Mouse (Mus musculus) intestine, embryonic 14.5 days (tissue): ENCODE measurements around the gene Hc. TPM values are rescaled to one million over a fixed set of nuclear protein-coding genes. Genes with fewer than 3 reads are reported as not detected.

Source experiments
- ATAC-seq: fragments of 200-750 bp; cut with Nextera tagmentation; replicated peaks from 2 replicates; pipeline ENCODE4 v1.8.0; 2017; ENCODE audit warnings: low read depth, moderate number of reproducible peaks, moderate TSS enrichment, moderate library complexity; ENCODE audit not compliant: low FRiP score, low TSS enrichment
- DNase-seq: peaks from one replicate; pipeline ENCODE4 v3.0.0-alpha.2; 2018; ENCODE audit warnings: low spot score
- H3K27ac ChIP-seq: fragments of 300-500 bp; sonication (generic); 2 replicates; pipeline ENCODE4 v1.5.1; 2014; ENCODE audit warnings: low read depth, mild to moderate bottlenecking, control low read depth
- H3K27me3 ChIP-seq: fragments of 300-500 bp; sonication (generic); replicated peaks from 2 replicates; pipeline ENCODE4 v1.6.1; 2014; ENCODE audit warnings: low read length, control low read depth; ENCODE audit not compliant: control insufficient read depth, insufficient read depth
- H3K36me3 ChIP-seq: fragments of 300-500 bp; sonication (generic); 2 replicates; pipeline ENCODE4 v1.6.1; 2014; ENCODE audit warnings: low read length, control low read depth; ENCODE audit not compliant: control insufficient read depth, insufficient read depth
- H3K4me1 ChIP-seq: fragments of 300-500 bp; sonication (generic); replicated peaks from 2 replicates; pipeline ENCODE4 v1.6.1; 2014; ENCODE audit warnings: low read length, control low read depth, mixed read lengths; ENCODE audit not compliant: control insufficient read depth, insufficient read depth
- H3K4me2 ChIP-seq: fragments of 300-500 bp; sonication (generic); 2 replicates; pipeline ENCODE4 v1.6.1; 2014; ENCODE audit warnings: low read length
- H3K4me3 ChIP-seq: fragments of 300-500 bp; sonication (generic); 2 replicates; pipeline ENCODE4 v1.5.1; 2014; ENCODE audit warnings: low read depth, low read length, control low read depth, mixed read lengths
- H3K9ac ChIP-seq: fragments of 300-500 bp; sonication (generic); 2 replicates; pipeline ENCODE4 v1.6.1; 2014; ENCODE audit warnings: mild to moderate bottlenecking, low read length
- H3K9me3 ChIP-seq: fragments of 300-500 bp; sonication (generic); 2 replicates; pipeline ENCODE4 v1.6.1; 2016; ENCODE audit warnings: low read length, control low read depth; ENCODE audit not compliant: control insufficient read depth
- whole genome bisulfite sequencing: fragments of 180-500 bp; shearing (Covaris S2); extraction: QIAGEN DNeasy Blood & Tissue Kit; methylation state at CpG from one replicate; pipeline ENCODE4 v1.1.7; 2014; 5-methylcytosine and 5-hydroxymethylcytosine counted together
- polyA plus RNA-seq: library from polyadenylated mRNA; unstranded; fragments of >200 nt; fragmentation: Nextera tagmentation; extraction: Ambion mirVana; gene quantifications from 2 replicates; pipeline ENCODE4 v1.2.1, GENCODE M21; 2014

Hc gene
- polyA plus RNA-seq, 1 experiment from 2014 or later, result 0.27 TPM

- DNase-seq, result no peak
- no peaks in the 10 kb centered on the region for H3K4me1 ChIP-seq
- no peak overlapping the region for H3K9ac ChIP-seq
- H3K36me3 ChIP-seq, result no peaks in the 10 kb centered on the region
- no peak overlapping the region for H3K27ac ChIP-seq
- H3K4me3 ChIP-seq, result no peak overlapping the region
- ATAC-seq, result no peak
- no peaks in the 10 kb centered on the region for H3K27me3 ChIP-seq
- H3K4me2 ChIP-seq, result no peak overlapping the region
- no peaks in the 10 kb centered on the region for H3K9me3 ChIP-seq
Measured at GRCm38 (mm10) chr2:34951469-34951868, 109.8 kb downstream of the Hc start.

GRCm38 (mm10) chr2:34948622-34949021, 112.6 kb downstream of the Hc start:
- DNase-seq (peak; percentile 63), ATAC-seq (no peak)
- H3K4me3 ChIP-seq, result no peak overlapping the region
- H3K4me1 ChIP-seq, result no peaks in the 10 kb centered on the region; the same call in 1 of the 2 replicates
- no peaks in the 10 kb centered on the region for H3K9me3 ChIP-seq
- no peaks in the 10 kb centered on the region for H3K36me3 ChIP-seq
- no peak overlapping the region for H3K9ac ChIP-seq
- H3K4me2 ChIP-seq, result no peak overlapping the region
- H3K27ac ChIP-seq, result no peak overlapping the region
- no peaks in the 10 kb centered on the region for H3K27me3 ChIP-seq
- WGBS, result 31% methylated on average over 2 of the region's 2 CpGs

- Histone ChIP-seq H3K27me3 (0 out of 2 replicates have a peak, but pooled peaks cover 2% of the 10 kb centered on the region), H3K4me1 (no peaks in the 10 kb centered on the region; the same call in 1 of the 2 replicates), H3K9ac (no peak overlapping the region), H3K4me3 (no peak overlapping the region), H3K36me3 (no peaks in the 10 kb centered on the region), H3K9me3 (no peaks in the 10 kb centered on the region), H3K27ac (no peak overlapping the region), H3K4me2 (no peak overlapping the region)
- ATAC-seq (no peak), DNase-seq (no peak)
- WGBS, result 63% methylated on average over 4 of the region's 4 CpGs
Measured at GRCm38 (mm10) chr2:34946046-34946445, 115.2 kb downstream of the Hc start.

- ATAC-seq (no peak), DNase-seq (no peak)
- H3K27me3 ChIP-seq, result 0 out of 2 replicates have a peak, but pooled peaks cover 2% of the 10 kb centered on the region
- WGBS, result 72% methylated on average over 4 of the region's 4 CpGs
- H3K4me1 ChIP-seq, result no peaks in the 10 kb centered on the region; the same call in 1 of the 2 replicates
- no peak overlapping the region for H3K4me3 ChIP-seq
- H3K4me2 ChIP-seq, result no peak overlapping the region
- no peaks in the 10 kb centered on the region for H3K9me3 ChIP-seq
- H3K36me3 ChIP-seq, result no peaks in the 10 kb centered on the region
- no peak overlapping the region for H3K9ac ChIP-seq
- H3K27ac ChIP-seq, result no peak overlapping the region
Measured at GRCm38 (mm10) chr2:34945580-34945979, 115.7 kb downstream of the Hc start.

GRCm38 (mm10) chr2:34944761-34945160, 116.5 kb downstream of the Hc start:
- 13% methylated on average over 8 of the region's 8 CpGs for WGBS

GRCm38 (mm10) chr2:34943556-34944120, 117.6 kb downstream of the Hc start:
- WGBS, result 80% methylated on average over 13 of the region's 13 CpGs
- H3K27me3 ChIP-seq, result 0 out of 2 replicates have a peak, but pooled peaks cover 2% of the 10 kb centered on the region
- H3K27ac ChIP-seq, result no peak overlapping the region
- H3K4me2 ChIP-seq, result no peak overlapping the region
- H3K9me3 ChIP-seq, result no peaks in the 10 kb centered on the region
- no peak for DNase-seq
- no peak overlapping the region for H3K9ac ChIP-seq
- no peaks in the 10 kb centered on the region; the same call in 1 of the 2 replicates for H3K4me1 ChIP-seq
- no peak overlapping the region for H3K4me3 ChIP-seq
- H3K36me3 ChIP-seq, result no peaks in the 10 kb centered on the region
- no peak for ATAC-seq

More at GRCm38 (mm10) chr2:34944761-34945160, 116.5 kb downstream of the Hc start:
- no peak overlapping the region for H3K4me3 ChIP-seq
- H3K4me2 ChIP-seq, result 0 out of 2 replicates have a peak overlapping the region, but pooled peaks have one; percentile 16
- no peaks in the 10 kb centered on the region for H3K36me3 ChIP-seq
- no peaks in the 10 kb centered on the region for H3K9me3 ChIP-seq
- no peaks in the 10 kb centered on the region; the same call in 1 of the 2 replicates for H3K4me1 ChIP-seq
- no peak for DNase-seq
- no peak overlapping the region for H3K9ac ChIP-seq
- no peak for ATAC-seq
- H3K27ac ChIP-seq, result no peak overlapping the region
- H3K27me3 ChIP-seq, result 0 out of 2 replicates have a peak, but pooled peaks cover 2% of the 10 kb centered on the region

- no peaks in the 10 kb centered on the region for H3K9me3 ChIP-seq
- H3K27ac ChIP-seq, result no peak overlapping the region
- 0 out of 2 replicates have a peak, but pooled peaks cover 2% of the 10 kb centered on the region for H3K27me3 ChIP-seq
- no peaks in the 10 kb centered on the region; the same call in 1 of the 2 replicates for H3K4me1 ChIP-seq
- H3K4me3 ChIP-seq, result no peak overlapping the region
- no peak overlapping the region for H3K9ac ChIP-seq
- no peak for ATAC-seq
- no peaks in the 10 kb centered on the region for H3K36me3 ChIP-seq
- no peak for DNase-seq
- 75% methylated on average over 11 of the region's 11 CpGs for WGBS
- H3K4me2 ChIP-seq, result no peak overlapping the region
Measured at GRCm38 (mm10) chr2:34941061-34941675, 120.1 kb downstream of the Hc start.

- H3K27ac ChIP-seq, result no peak overlapping the region
- H3K9ac ChIP-seq, result no peak overlapping the region
- ATAC-seq (no peak), DNase-seq (no peak)
- H3K4me2 ChIP-seq, result no peak overlapping the region
- no peak overlapping the region for H3K4me3 ChIP-seq
- H3K27me3 ChIP-seq, result 0 out of 2 replicates have a peak, but pooled peaks cover 2% of the 10 kb centered on the region
- WGBS, result 81% methylated on average over 5 of the region's 5 CpGs
- no peaks in the 10 kb centered on the region for H3K36me3 ChIP-seq
- H3K9me3 ChIP-seq, result no peaks in the 10 kb centered on the region
- H3K4me1 ChIP-seq, result no peaks in the 10 kb centered on the region; the same call in 1 of the 2 replicates
Measured at GRCm38 (mm10) chr2:34940246-34940645, 121.0 kb downstream of the Hc start.
